Mouse (Mus musculus) left cerebral cortex, adult 2 months (tissue): ENCODE data around the gene Sh3tc1. TPM values are rescaled to one million over a fixed set of nuclear protein-coding genes. Genes with fewer than 3 reads are reported as not detected.

Source experiments
- DNase-seq, 2 experiments: peaks; one replicate each; pipeline ENCODE4 v3.0.0; 2021 to 2022; ENCODE audit warnings: low spot score in 2 of 2, mixed read lengths in 1 of 2; ENCODE audit errors: extremely low spot score in 1 of 2
- H3K27ac ChIP-seq: fragments of 200-600 bp; 2 replicates; pipeline ENCODE4 v1.8.1; 2022
- H3K4me3 ChIP-seq: fragments of 200-600 bp; 2 replicates; pipeline ENCODE4 v1.8.1; 2022
- CTCF ChIP-seq: fragments of 200-600 bp; IDR thresholded peaks from 2 replicates; pipeline ENCODE4 v1.8.1; 2022; ENCODE audit warnings: antibody characterized with exemption, mild to moderate bottlenecking, moderate library complexity
- intact Hi-C: fragments of 180-260 bp; cut with DNase I; formaldehyde crosslinking; loops from one replicate; pipeline ENCODE4 v1.15.1; 2025
- total RNA-seq, 2 experiments: library from RNA; stranded (reverse); gene quantifications; 2 replicates each; pipeline ENCODE4 v1.2.3; 2021

Sh3tc1 gene
- total RNA-seq, 2 experiments from 2014 or later, result 2.4 to 4.3 TPM

- no peak for TF ChIP-seq CTCF
- Histone ChIP-seq H3K27ac (no peak overlapping the region), H3K4me3 (no peak overlapping the region)
- no peak for DNase-seq
- intact Hi-C loops, result no loop called here
These were observed 22.3 kb downstream of the Sh3tc1 start for GRCm38 (mm10) chr5:35717455-35717854.

- intact Hi-C loops, result loop anchor here (1.0 kb wide), 2 partner anchors 119 to 190 kb away; no protein-coding TSS in a partner anchor
- no peak overlapping the region for H3K27ac ChIP-seq
- H3K4me3 ChIP-seq, result no peak overlapping the region
- peak; percentile 69 to 70 for DNase-seq
- TF ChIP-seq CTCF, result peak; percentile 77
These were observed 26.0 kb downstream of the Sh3tc1 start for GRCm38 (mm10) chr5:35713649-35714354.

- DNase-seq, result no peak
- no peak overlapping the region for H3K4me3 ChIP-seq
- no peak overlapping the region for H3K27ac ChIP-seq
- intact Hi-C loops, result no loop called here
- no peak for TF ChIP-seq CTCF
These were observed 27.3 kb downstream of the Sh3tc1 start for GRCm38 (mm10) chr5:35712517-35712916.

DNA sequence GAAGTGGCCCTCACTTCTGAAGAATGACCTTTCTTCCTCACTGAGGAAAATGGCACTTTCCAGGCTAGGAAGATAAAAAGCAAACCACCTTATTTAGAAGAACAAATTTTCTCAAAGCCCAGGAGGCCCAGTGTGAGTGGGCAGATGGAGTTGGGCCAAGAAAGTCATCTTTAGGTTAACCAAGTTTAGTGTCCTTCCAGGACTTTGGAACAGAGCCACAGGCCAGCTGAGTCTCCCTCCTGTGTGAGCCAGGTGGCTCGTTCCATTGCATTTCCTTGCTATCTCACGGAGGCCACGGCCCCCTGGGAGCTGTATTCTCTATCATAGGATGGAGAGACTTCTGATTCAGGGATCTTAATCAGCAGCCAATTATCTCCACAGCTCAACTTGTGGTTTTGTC, 28.9 kb downstream of the Sh3tc1 start:
- intact Hi-C loops, result no loop called here

GRCm38 (mm10) chr5:35710481-35710880, 29.3 kb downstream of the Sh3tc1 start:
- Histone ChIP-seq H3K27ac (no peak overlapping the region), H3K4me3 (no peak overlapping the region)
- intact Hi-C loops, result no loop called here
- no peak for DNase-seq
- no peak for TF ChIP-seq CTCF

More for the DNA sequence above, 28.9 kb downstream of the Sh3tc1 start:
- H3K27ac ChIP-seq, result no peak overlapping the region
- DNase-seq, result no peak
- H3K4me3 ChIP-seq, result no peak overlapping the region
- TF ChIP-seq CTCF, result no peak

DNA sequence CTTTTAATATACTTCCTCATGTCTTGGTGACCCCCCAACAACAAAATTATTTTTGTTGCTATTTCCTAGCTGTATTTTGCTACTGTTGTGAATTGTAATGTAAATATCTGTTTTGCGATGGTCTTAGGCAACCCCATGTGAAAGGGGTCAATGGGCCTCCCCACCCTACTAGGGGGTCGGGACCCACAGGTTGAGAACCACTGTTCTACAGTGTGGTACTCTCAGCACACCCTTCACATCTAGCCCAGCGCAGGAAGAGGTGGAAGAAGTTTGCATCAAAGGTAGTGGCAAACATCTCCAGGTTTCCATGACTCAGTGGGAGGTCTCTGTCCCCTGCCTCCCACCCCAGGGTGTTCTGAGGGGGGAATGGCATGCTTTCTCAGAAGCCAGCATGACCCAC, 34.4 kb downstream of the Sh3tc1 start:
- TF ChIP-seq CTCF, result no peak
- Histone ChIP-seq H3K27ac (no peak overlapping the region), H3K4me3 (no peak overlapping the region)
- intact Hi-C loops, result no loop called here
- no peak for DNase-seq

- no peak for DNase-seq
- Histone ChIP-seq H3K27ac (no peak overlapping the region), H3K4me3 (no peak overlapping the region)
- TF ChIP-seq CTCF, result no peak
- intact Hi-C loops, result loop anchor here (5.0 kb wide), 1 partner anchor 273 kb away; no protein-coding TSS in a partner anchor
These were observed 36.0 kb downstream of the Sh3tc1 start for GRCm38 (mm10) chr5:35703814-35704213.

- intact Hi-C loops, result loop anchor here (5.0 kb wide), 1 partner anchor 274 kb away; no protein-coding TSS in a partner anchor
These were observed 36.6 kb downstream of the Sh3tc1 start for GRCm38 (mm10) chr5:35703183-35703582.

DNA sequence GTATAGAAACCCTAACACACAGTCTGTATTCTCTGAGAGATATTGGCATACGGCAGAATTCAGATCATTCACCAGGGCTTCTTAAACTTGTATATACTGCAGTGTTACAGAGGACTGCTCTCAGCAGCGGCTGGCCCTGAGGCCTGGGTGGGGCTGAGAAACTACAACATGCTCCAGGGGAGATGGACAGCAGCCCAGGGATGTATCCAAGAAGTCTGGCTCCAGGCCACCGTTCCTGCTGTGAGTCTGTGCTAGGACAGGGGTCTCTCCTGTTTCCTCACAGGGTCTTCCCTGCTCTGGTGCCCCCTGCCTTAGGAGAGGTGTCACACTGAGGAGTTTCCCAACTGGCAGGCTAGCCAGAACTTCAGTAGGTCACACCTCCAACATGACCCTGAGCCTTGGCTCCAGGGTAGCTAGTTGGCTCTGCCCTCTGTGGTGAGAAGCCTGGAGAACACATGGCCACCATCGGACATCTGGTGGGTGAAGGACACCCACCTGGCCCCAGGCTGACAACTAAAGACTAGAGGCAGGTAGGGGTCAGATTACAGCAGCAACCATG, 37.1 kb downstream of the Sh3tc1 start:
- H3K27ac ChIP-seq, result no peak overlapping the region
- no peak for DNase-seq
- no peak overlapping the region for H3K4me3 ChIP-seq
- TF ChIP-seq CTCF, result no peak
- intact Hi-C loops, result loop anchor here (1.0 to 5.0 kb wide), 2 partner anchors 55 to 275 kb away; partner anchors contain the start of gene Ablim2

More at GRCm38 (mm10) chr5:35703183-35703582, 36.6 kb downstream of the Sh3tc1 start:
- H3K4me3 ChIP-seq, result no peak overlapping the region
- TF ChIP-seq CTCF, result no peak
- DNase-seq, result no peak
- H3K27ac ChIP-seq, result no peak overlapping the region

GRCm38 (mm10) chr5:35701042-35701441, 38.7 kb downstream of the Sh3tc1 start:
- Histone ChIP-seq H3K27ac (no peak overlapping the region), H3K4me3 (no peak overlapping the region)
- intact Hi-C loops, result loop anchor here (1.0 to 5.0 kb wide), 2 partner anchors 157 to 276 kb away; no protein-coding TSS in a partner anchor
- DNase-seq, result peak; percentile 66 to 75
- peak; percentile 86 for TF ChIP-seq CTCF

DNA sequence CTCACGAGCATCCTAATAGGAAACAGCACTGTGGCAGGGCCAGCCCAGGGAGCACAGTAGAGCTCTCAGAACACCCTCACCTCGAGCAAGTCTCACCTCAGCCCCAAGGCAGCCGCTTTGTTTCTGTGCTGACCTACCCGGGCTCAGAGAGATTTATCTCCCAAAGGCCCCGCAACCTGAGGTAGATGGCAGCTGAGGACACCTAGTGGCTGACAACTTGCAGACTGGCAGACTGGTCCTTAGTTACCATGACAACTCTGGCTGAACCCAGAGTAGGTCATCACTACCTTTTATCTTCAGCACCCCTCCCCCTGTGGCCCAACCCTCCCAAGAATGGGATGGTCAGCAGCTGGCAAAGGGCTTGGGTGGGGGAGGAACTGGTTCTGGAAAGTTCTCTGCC, 44.0 kb downstream of the Sh3tc1 start:
- H3K4me3 ChIP-seq, result no peak overlapping the region
- no peak overlapping the region for H3K27ac ChIP-seq
- TF ChIP-seq CTCF, result peak; percentile 59
- DNase-seq, result peak; percentile 27 to 32
- intact Hi-C loops, result loop anchor here (5.0 kb wide), 1 partner anchor 99 kb away; no protein-coding TSS in a partner anchor

GRCm38 (mm10) chr5:35693638-35694037, 46.1 kb downstream of the Sh3tc1 start:
- DNase-seq, result no peak
- intact Hi-C loops, result no loop called here
- Histone ChIP-seq H3K4me3 (no peak overlapping the region), H3K27ac (no peak overlapping the region)
- no peak for TF ChIP-seq CTCF
